In genomic region chr11:80623038-80623380, GRCm38 (mm10) we compare ENCODE assay signal across 10 mouse cellular contexts.
A peak's percentile ranks its signal among the peaks of the same experiment; 100 is the strongest.
DNase-seq lines count a peak whose midpoint lies in the region; ATAC-seq and TF ChIP-seq lines count a peak whose summit lies in the region.
"Had no signal": no experiment of that assay in that cellular context is flagged by ENCODE, and none has a peak within 500 bp of the region (broad histone marks: within the 10 kb centered on the region; RNA-seq: fewer than 3 reads in every experiment).

No protein-coding gene starts in this region.

- ATAC-seq in limb, embryonic 12.5 days (ENCODE audit: insufficient number of reproducible peaks, insufficient read depth, low FRiP score, low TSS enrichment, low read depth): no peak
- ATAC-seq in midbrain, embryonic 14.5 days (ENCODE audit: low FRiP score, low TSS enrichment): peak; percentile 85; the same call in 1 of the 2 replicates
- ATAC-seq: intestine, embryonic 15.5 days had no signal

- H3K4me3 ChIP-seq in limb, embryonic 12.5 days (replicated peaks): no peak overlapping the region
- no peak overlapping the region for H3K4me3 ChIP-seq in limb, embryonic 10.5 days
- H3K4me3 ChIP-seq in layer of hippocampus, adult 2 months: peak overlapping the region; percentile 43
- peak overlapping the region; percentile 12 for H3K4me3 ChIP-seq in midbrain, embryonic 14.5 days (replicated peaks; ENCODE audit: low read depth, low read length)
- H3K4me3 ChIP-seq: embryonic facial prominence, embryonic 15.5 days; intestine, embryonic 15.5 days had no signal

- no peaks in the 10 kb centered on the region for H3K36me3 ChIP-seq in limb, embryonic 12.5 days
- H3K36me3 ChIP-seq in limb, embryonic 10.5 days: no peaks in the 10 kb centered on the region
- H3K36me3 ChIP-seq in midbrain, embryonic 14.5 days (ENCODE audit: control insufficient read depth, insufficient read depth, low read length): no peaks in the 10 kb centered on the region
- H3K36me3 ChIP-seq: embryonic facial prominence, embryonic 15.5 days; intestine, embryonic 15.5 days had no signal

- no peaks in the 10 kb centered on the region for H3K9me3 ChIP-seq in limb, embryonic 12.5 days
- H3K9me3 ChIP-seq in limb, embryonic 10.5 days (replicated peaks): no peaks in the 10 kb centered on the region
- H3K9me3 ChIP-seq in midbrain, embryonic 14.5 days (ENCODE audit: control insufficient read depth, low read length): no peaks in the 10 kb centered on the region
- H3K9me3 ChIP-seq: embryonic facial prominence, embryonic 15.5 days; intestine, embryonic 15.5 days had no signal

- 0 out of 2 replicates have a peak overlapping the region, but pooled peaks have one; percentile 18 for H3K4me2 ChIP-seq in limb, embryonic 12.5 days
- peak overlapping the region; percentile 47 for H3K4me2 ChIP-seq in midbrain, embryonic 14.5 days (ENCODE audit: low read length)
- H3K4me2 ChIP-seq: embryonic facial prominence, embryonic 15.5 days; intestine, embryonic 15.5 days had no signal

- H3K27ac ChIP-seq in limb, embryonic 12.5 days: no peak overlapping the region
- H3K27ac ChIP-seq in limb, embryonic 10.5 days: no peak overlapping the region
- peak overlapping the region; percentile 91 for H3K27ac ChIP-seq in layer of hippocampus, adult 2 months
- peak overlapping the region; percentile 97 for H3K27ac ChIP-seq in midbrain, embryonic 14.5 days (replicated peaks; ENCODE audit: low read depth, low read length)
- H3K27ac ChIP-seq: embryonic facial prominence, embryonic 15.5 days; intestine, embryonic 15.5 days had no signal

- no peak for TF ChIP-seq CTCF in layer of hippocampus, adult 2 months (conservative IDR thresholded peaks at IDR 0.05)

- H3K27me3 ChIP-seq in limb, embryonic 12.5 days: no peaks in the 10 kb centered on the region
- no peaks in the 10 kb centered on the region for H3K27me3 ChIP-seq in limb, embryonic 10.5 days (ENCODE audit: low read depth, poor library complexity, severe bottlenecking)
- H3K27me3 ChIP-seq in midbrain, embryonic 14.5 days (ENCODE audit: control insufficient read depth, insufficient read depth, low read length): no peaks in the 10 kb centered on the region
- H3K27me3 ChIP-seq: embryonic facial prominence, embryonic 15.5 days; intestine, embryonic 15.5 days had no signal

- DNase-seq in limb, embryonic 10.5 days (ENCODE audit: low spot score): no peak
- peak; percentile 69 to 83 for DNase-seq in layer of hippocampus, adult 2 months (ENCODE audit: low spot score in 2 of 2)
- DNase-seq in midbrain, embryonic 14.5 days: peak; percentile 89
- DNase-seq in heart, adult 11 months: no peak
- no peak for DNase-seq in urinary bladder, postnatal 25 days (ENCODE audit: low spot score)
- no peak for DNase-seq in heart, postnatal 4 days
- DNase-seq in thymus, postnatal 10 days (ENCODE audit: low spot score in 2 of 2): no peak

- H3K4me1 ChIP-seq in limb, embryonic 12.5 days (replicated peaks): peaks cover 6% of the 10 kb centered on the region; the same call in 1 of the 2 replicates
- peaks cover 11% of the 10 kb centered on the region for H3K4me1 ChIP-seq in limb, embryonic 10.5 days
- peaks cover 22% of the 10 kb centered on the region for H3K4me1 ChIP-seq in midbrain, embryonic 14.5 days (ENCODE audit: control insufficient read depth, insufficient read depth, low read length)
- H3K4me1 ChIP-seq: intestine, embryonic 15.5 days had no signal

- H3K9ac ChIP-seq in limb, embryonic 12.5 days (replicated peaks): no peak overlapping the region
- no peak overlapping the region; the same call in 1 of the 2 replicates for H3K9ac ChIP-seq in midbrain, embryonic 14.5 days (replicated peaks; ENCODE audit: low read length)
- H3K9ac ChIP-seq: embryonic facial prominence, embryonic 15.5 days; intestine, embryonic 15.5 days had no signal

- 28% methylated on average over 7 of the region's 7 CpGs for WGBS in limb, embryonic 12.5 days
- WGBS in limb, embryonic 10.5 days: 54% methylated on average over 7 of the region's 7 CpGs
- WGBS in midbrain, embryonic 14.5 days: 2% methylated on average over 7 of the region's 7 CpGs

Comparison
In these comparisons a context has a peak if more than half of its experiments do, and no peak if none do; other contexts are left out.
1. H3K27ac ChIP-seq: peak in layer of hippocampus, adult 2 months (single experiment) and midbrain, embryonic 14.5 days (single experiment); none in limb, embryonic 12.5 days (single experiment) and limb, embryonic 10.5 days (single experiment).
2. H3K4me3 ChIP-seq: peak in layer of hippocampus, adult 2 months (single experiment) and midbrain, embryonic 14.5 days (single experiment); none in limb, embryonic 12.5 days (single experiment) and limb, embryonic 10.5 days (single experiment).
3. DNase-seq: peak in layer of hippocampus, adult 2 months (2 of 2) and midbrain, embryonic 14.5 days (single experiment); none in limb, embryonic 10.5 days (single experiment), heart, adult 11 months (single experiment), urinary bladder, postnatal 25 days (single experiment), heart, postnatal 4 days (single experiment) and thymus, postnatal 10 days (0 of 2).